Mouse (Mus musculus): ENCODE data around the gene Pdk2.

Pdk2 gene

DNA sequence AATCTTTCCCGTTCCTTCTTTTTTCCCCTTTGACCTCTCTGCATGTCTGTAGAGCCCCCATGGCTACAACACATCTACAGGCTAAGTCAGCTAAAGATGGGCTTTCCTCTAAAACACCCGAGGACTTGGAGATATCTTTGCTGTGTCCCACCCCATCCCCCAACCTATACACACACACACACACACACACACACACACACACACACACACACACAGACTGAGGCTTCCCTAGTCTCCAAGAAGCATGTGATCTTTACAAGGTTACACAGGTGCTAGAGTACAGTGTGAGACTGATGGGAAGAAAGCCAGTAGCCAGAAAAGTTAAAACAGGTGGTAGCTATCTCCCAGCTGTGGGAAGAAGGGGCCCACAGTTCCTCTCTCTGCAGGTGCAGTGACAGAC is 54.7 kb downstream of the Pdk2 start:
- no peak for DNase-seq

DNA sequence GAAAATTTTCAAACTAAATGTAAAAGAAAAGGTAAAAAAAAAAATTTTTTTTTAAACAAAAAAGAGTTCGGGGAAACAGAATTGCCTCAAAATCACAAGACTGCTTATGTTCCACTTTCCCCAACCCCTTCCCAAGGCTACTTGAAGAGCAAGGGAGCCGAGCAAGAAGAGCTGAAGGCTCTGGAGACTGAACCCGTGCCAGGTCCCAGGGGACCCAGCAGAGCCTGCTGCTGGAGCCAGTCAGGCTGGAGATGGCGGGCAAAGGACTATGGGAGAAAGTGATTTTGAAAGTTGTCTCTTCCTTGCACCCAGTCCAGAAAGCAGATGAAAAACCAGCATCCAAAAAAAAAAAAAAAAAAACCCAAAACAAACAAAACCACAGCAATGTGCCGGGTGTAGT is 55.3 kb downstream of the Pdk2 start:
- no peak for DNase-seq

DNA sequence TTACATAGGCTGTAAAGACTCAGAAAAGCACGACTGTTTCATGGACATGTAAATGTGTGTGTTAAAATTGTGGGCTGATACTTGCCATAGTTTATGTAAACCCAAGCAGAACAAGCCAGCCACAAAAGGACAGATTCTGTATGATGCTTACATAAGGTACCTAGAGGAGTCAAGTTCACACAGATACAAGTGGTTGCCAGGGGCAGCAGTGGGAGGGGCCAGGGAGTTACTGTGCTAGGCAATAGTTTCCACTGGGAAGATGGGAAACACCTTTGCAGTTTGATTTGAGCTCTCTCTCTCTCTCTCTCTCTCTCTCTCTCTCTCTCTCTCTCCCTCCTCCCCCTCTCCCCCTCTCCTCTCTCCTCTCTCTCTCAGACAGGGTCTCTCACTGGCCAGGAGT is 56.0 kb downstream of the Pdk2 start:
- DNase-seq: no peak

DNA sequence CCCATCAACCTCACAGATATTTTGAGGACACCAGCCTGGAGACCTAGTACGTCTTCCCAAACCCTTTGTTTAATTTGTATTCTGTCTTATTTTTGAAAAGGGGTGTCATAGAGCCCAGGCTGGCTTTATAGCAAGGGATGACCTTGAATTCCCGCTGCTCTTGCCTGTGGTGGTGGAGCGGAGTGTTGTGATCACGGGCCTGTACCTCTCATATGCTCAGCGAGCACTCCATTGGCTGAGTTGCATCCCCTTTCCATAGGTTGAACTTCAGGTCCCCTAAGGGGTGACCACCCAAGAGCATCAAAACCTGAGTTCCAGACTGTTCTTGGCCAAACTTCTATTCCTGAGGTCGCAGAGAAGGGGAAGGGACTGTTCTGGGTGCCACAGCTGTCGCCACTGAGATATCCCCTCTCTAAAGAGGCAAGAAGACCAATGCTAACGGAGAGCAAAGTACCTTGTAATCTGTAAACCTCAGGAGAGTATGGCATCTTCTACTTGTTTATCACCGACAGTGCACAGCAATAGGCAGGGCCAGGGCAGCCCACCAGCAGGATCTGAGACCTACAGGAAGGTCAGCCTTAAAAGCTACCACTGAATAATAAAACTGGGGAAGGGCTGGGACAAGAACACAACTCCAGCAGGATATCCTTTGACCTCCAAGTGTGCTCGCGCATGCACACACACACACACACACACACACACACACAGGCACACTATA is 61.5 kb downstream of the Pdk2 start:
- no peak for DNase-seq

- peak; percentile 98 for DNase-seq
Observed at GRCm38 (mm10) chr11:94978947-94979346, 62.2 kb downstream of the Pdk2 start.

GRCm38 (mm10) chr11:94978178-94978915 is 62.8 kb downstream of the Pdk2 start:
- no peak for DNase-seq

All from cerebellum, adult 8-10 months (tissue).